Mouse (Mus musculus) stomach, postnatal 0 days (tissue): ENCODE measurements around the gene Prr23a2.

Experiments
- CTCF ChIP-seq: IDR thresholded peaks from 2 replicates; pipeline ENCODE4 v1.5.1; 2016; ENCODE audit warnings: antibody characterized with exemption, low read depth, mild to moderate bottlenecking, moderate library complexity
- EP300 ChIP-seq: optimal IDR thresholded peaks from 2 replicates; pipeline ENCODE3; 2016; ENCODE audit warnings: antibody characterized with exemption

- TF ChIP-seq CTCF (no peak), EP300 (no peak)
Observed at GRCm38 (mm10) chr9:98819481-98819880, 36.8 kb upstream of the Prr23a2 start.
